Mouse (Mus musculus): Measurements from ENCODE around the gene Vmn1r239-ps. TPM values are rescaled to one million over a fixed set of nuclear protein-coding genes. Genes with fewer than 3 reads are reported as not detected.
"Not testable (repeated sequence)": the region's sequence is repeated elsewhere in the genome, so short reads cannot be mapped to it uniquely, and the experiment has no call there.

The Vmn1r239-ps gene
- polyA plus RNA-seq (2015; fragmentation: Nextera tagmentation; extraction: Ambion mirVana): not detected in 2 replicates

DNA sequence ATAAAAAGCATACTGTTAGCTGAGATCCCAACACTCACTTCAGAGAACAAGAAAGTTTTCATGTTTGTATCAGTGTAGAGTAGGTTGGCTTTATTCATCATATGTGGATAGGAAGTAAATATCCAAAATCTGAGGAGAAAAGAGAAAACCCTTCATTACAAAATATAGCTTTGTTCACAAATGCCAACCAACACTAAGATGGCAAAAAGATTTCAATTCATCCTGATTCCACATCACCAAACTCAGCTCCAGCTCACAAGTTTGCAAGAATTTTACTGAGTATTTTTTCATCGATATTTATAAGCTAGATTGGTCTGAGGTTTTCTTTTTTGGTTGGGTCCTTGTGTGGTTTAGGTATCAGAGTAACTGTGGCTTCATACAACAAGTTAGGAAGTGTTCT is at the start of gene Vmn1r239-ps:
Vmn1r239-ps (minus strand) TSS at position 101 of the 400 bp plus-strand sequence.
- H3K9ac ChIP-seq (replicated peaks); H3K36me3 ChIP-seq (replicated peaks; ENCODE audit: insufficient read depth, low read length); H3K27ac ChIP-seq (ENCODE audit: low read depth); H3K4me2 ChIP-seq (ENCODE audit: low read depth, low read length); H3K4me1 ChIP-seq (ENCODE audit: insufficient read depth); H3K9me3 ChIP-seq (ENCODE audit: low read length); DNase-seq; H3K4me3 ChIP-seq (ENCODE audit: low read depth, low read length); H3K27me3 ChIP-seq (ENCODE audit: insufficient read depth, low read length); ATAC-seq: not testable (repeated sequence)
- WGBS (ENCODE audit: insufficient replicate concordance): 58% methylated on average over 1 of the region's 1 CpGs

DNA sequence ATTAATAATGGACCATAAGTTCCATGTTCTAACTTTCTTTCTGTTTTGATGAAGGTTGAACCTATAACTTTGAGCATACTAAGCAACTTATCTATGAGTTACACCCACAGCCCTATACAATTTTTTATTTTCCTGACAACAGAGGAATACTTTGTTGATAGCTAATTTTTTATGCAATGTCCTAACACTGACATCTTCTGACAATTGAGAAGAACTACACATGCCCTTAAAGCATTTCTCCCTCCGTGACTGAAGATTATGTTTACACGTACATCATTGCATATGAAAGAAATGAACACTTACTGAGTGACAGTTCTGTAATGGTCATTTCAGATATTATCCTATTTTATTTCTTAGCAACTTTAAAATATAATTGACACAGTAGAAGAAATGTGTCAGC is 36.0 kb upstream of the Vmn1r239-ps start:
- TF ChIP-seq EP300 (IDR thresholded peaks at IDR 0.05; ENCODE audit: low read depth): no peak
- TF ChIP-seq CTCF (IDR thresholded peaks at IDR 0.05; ENCODE audit: low read depth): peak; percentile 26; the same call in 1 of the 2 replicates
- H3K4me1 ChIP-seq (ENCODE audit: insufficient read depth): no peaks in the 10 kb centered on the region
- no peaks in the 10 kb centered on the region for H3K27me3 ChIP-seq (ENCODE audit: insufficient read depth, low read length)
- no peak overlapping the region for H3K4me3 ChIP-seq (ENCODE audit: low read depth, low read length)
- ATAC-seq: no peak
- no peak overlapping the region for H3K4me2 ChIP-seq (ENCODE audit: low read depth, low read length)
- H3K9me3 ChIP-seq (ENCODE audit: low read length): no peaks in the 10 kb centered on the region
- no peaks in the 10 kb centered on the region for H3K36me3 ChIP-seq (replicated peaks; ENCODE audit: insufficient read depth, low read length)
- no peak overlapping the region for H3K9ac ChIP-seq (replicated peaks)
- no peak for DNase-seq
- no peak overlapping the region for H3K27ac ChIP-seq (ENCODE audit: low read depth)
- 55% methylated on average over 2 of the region's 2 CpGs for WGBS (ENCODE audit: insufficient replicate concordance)

DNA sequence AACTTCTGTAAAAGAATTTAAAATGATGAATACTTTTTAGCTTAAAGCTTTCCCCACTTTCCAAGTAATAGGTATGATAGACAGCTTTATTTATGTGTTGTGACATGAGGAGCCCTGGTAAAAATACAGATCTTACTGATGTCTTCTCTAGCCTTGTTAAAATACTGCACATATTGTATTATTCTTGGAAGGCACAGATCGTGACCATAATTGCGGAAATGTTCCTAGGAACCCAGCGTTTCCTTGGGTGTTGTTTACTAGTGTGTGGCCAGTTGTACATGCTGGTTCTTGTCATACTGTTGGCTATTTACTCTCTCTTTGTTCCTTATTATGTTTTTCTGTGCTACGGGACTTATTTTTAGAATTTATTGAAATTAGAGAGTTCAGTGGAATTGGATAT is 10.1 kb downstream of the Vmn1r239-ps start:
- H3K9ac ChIP-seq (replicated peaks): no peak overlapping the region
- 84% methylated on average over 4 of the region's 4 CpGs for WGBS (ENCODE audit: insufficient replicate concordance)
- no peaks in the 10 kb centered on the region for H3K36me3 ChIP-seq (replicated peaks; ENCODE audit: insufficient read depth, low read length)
- H3K4me3 ChIP-seq (ENCODE audit: low read depth, low read length): no peak overlapping the region
- H3K4me1 ChIP-seq (ENCODE audit: insufficient read depth): no peaks in the 10 kb centered on the region
- DNase-seq: no peak
- no peak overlapping the region for H3K27ac ChIP-seq (ENCODE audit: low read depth)
- H3K4me2 ChIP-seq (ENCODE audit: low read depth, low read length): no peak overlapping the region
- no peak for TF ChIP-seq EP300 (IDR thresholded peaks at IDR 0.05; ENCODE audit: low read depth)
- no peak for TF ChIP-seq CTCF (IDR thresholded peaks at IDR 0.05; ENCODE audit: low read depth)
- no peaks in the 10 kb centered on the region for H3K27me3 ChIP-seq (ENCODE audit: insufficient read depth, low read length)
- H3K9me3 ChIP-seq (ENCODE audit: low read length): no peaks in the 10 kb centered on the region
- no peak for ATAC-seq

DNA sequence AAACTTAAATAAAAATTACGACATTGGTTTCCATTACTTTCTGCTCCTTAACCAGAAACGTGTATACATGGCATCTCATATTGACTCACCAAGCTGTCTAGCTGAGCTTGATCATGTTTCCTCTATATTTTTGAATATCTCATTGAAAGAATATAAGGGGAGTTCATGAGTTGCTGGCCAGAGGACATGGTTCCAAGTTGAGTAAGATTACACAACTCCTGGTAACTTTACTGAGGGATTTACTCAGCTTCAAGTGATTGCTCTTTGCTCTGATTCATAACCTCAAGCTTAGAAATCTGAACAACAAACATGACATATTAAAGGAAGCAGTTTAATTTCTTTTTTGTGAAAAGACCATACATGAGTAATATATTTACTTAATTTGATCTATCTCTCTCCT is 18.1 kb downstream of the Vmn1r239-ps start:
- WGBS (ENCODE audit: insufficient replicate concordance): 62% methylated on average over 2 of the region's 2 CpGs
- TF ChIP-seq EP300 (IDR thresholded peaks at IDR 0.05; ENCODE audit: low read depth) (no peak), CTCF (IDR thresholded peaks at IDR 0.05; ENCODE audit: low read depth) (no peak)
- no peak for ATAC-seq
- DNase-seq: no peak
- H3K36me3 ChIP-seq (replicated peaks; ENCODE audit: insufficient read depth, low read length): no peaks in the 10 kb centered on the region
- H3K9me3 ChIP-seq (ENCODE audit: low read length): no peaks in the 10 kb centered on the region
- H3K4me2 ChIP-seq (ENCODE audit: low read depth, low read length): no peak overlapping the region
- no peak overlapping the region for H3K27ac ChIP-seq (ENCODE audit: low read depth)
- no peak overlapping the region for H3K9ac ChIP-seq (replicated peaks)
- no peak overlapping the region for H3K4me3 ChIP-seq (ENCODE audit: low read depth, low read length)
- no peaks in the 10 kb centered on the region for H3K4me1 ChIP-seq (ENCODE audit: insufficient read depth)
- no peaks in the 10 kb centered on the region for H3K27me3 ChIP-seq (ENCODE audit: insufficient read depth, low read length)

DNA sequence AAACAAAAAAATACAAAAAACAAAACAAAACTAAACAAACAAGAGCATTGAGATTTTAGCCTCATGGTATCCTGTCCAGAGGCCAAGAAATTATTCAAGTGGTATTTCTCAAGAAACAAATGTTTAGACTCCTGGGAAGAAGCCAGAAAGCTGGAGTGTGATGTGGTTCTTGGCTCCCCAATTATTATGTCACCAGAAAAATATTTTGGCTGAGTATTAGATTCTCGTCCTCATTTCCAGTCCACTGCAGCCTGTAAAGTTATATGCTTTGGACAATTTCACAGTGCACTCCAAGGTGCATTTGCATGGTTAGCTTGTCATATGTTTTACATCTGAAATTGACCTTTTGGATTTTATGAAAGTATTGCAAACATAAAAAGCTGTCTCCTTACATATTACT is 23.8 kb downstream of the Vmn1r239-ps start:
- no peak for ATAC-seq
- H3K27me3 ChIP-seq (ENCODE audit: insufficient read depth, low read length): no peaks in the 10 kb centered on the region
- WGBS (ENCODE audit: insufficient replicate concordance): 65% methylated on average over 1 of the region's 1 CpGs
- no peaks in the 10 kb centered on the region for H3K9me3 ChIP-seq (ENCODE audit: low read length)
- H3K4me3 ChIP-seq (ENCODE audit: low read depth, low read length): no peak overlapping the region
- no peak overlapping the region for H3K9ac ChIP-seq (replicated peaks)
- no peaks in the 10 kb centered on the region for H3K4me1 ChIP-seq (ENCODE audit: insufficient read depth)
- no peak for DNase-seq
- H3K36me3 ChIP-seq (replicated peaks; ENCODE audit: insufficient read depth, low read length): no peaks in the 10 kb centered on the region
- H3K4me2 ChIP-seq (ENCODE audit: low read depth, low read length): no peak overlapping the region
- TF ChIP-seq CTCF (IDR thresholded peaks at IDR 0.05; ENCODE audit: low read depth) (no peak), EP300 (IDR thresholded peaks at IDR 0.05; ENCODE audit: low read depth) (no peak)
- no peak overlapping the region for H3K27ac ChIP-seq (ENCODE audit: low read depth)

DNA sequence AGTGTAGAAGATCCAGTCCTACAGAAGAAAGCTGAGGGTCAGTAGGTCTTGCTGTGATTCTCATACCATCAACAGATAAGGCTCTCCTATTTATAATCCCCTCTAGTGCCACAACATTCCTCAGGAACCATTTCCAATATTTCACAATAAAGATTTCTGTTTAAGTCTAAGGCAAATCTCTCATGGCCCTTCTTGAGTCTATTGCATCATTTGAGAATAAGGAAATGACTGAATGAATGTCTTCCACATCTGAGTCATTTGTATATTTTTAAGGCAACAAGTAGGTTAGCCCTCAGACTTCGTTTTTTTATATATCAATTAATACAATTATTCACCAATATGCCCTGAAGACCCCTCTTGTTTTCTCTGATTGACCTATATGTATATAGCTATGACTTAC is 24.4 kb downstream of the Vmn1r239-ps start, which contains the start of gene Il13ra2:
Il13ra2 (minus strand) TSS at position 64 of the 400 bp plus-strand sequence.
- DNase-seq: no peak

More for the DNA sequence above, 24.4 kb downstream of the Vmn1r239-ps start, which contains the start of gene Il13ra2:
- H3K4me1 ChIP-seq (ENCODE audit: insufficient read depth): no peaks in the 10 kb centered on the region
- no peak for TF ChIP-seq EP300 (IDR thresholded peaks at IDR 0.05; ENCODE audit: low read depth)
- no peak within 1 kb of the TSS for H3K4me2 ChIP-seq (ENCODE audit: low read depth, low read length)
- no peak within 1 kb of the TSS for H3K9ac ChIP-seq (replicated peaks)
- WGBS (ENCODE audit: insufficient replicate concordance): 37% methylated on average over 1 of the region's 1 CpGs
- no peak for ATAC-seq
- H3K36me3 ChIP-seq (replicated peaks; ENCODE audit: insufficient read depth, low read length): no peaks in the 10 kb centered on the region
- no peak within 1 kb of the TSS for H3K4me3 ChIP-seq (ENCODE audit: low read depth, low read length)
- H3K27me3 ChIP-seq (ENCODE audit: insufficient read depth, low read length): no peaks in the 10 kb centered on the region
- no peak within 1 kb of the TSS for H3K27ac ChIP-seq (ENCODE audit: low read depth)
- H3K9me3 ChIP-seq (ENCODE audit: low read length): no peaks in the 10 kb centered on the region

Other genes starting within 250 kb of the Vmn1r239-ps start
- not detected in 2 replicates for gene Il13ra2, start 24.5 kb downstream of the Vmn1r239-ps start, polyA plus RNA-seq (2015; fragmentation: Nextera tagmentation; extraction: Ambion mirVana)
- 0.13 and 0.19 TPM in 2 replicates for gene Lrch2, start 100.4 kb upstream of the Vmn1r239-ps start, polyA plus RNA-seq (2015; fragmentation: Nextera tagmentation; extraction: Ambion mirVana)

All from liver, postnatal 0 days (tissue).